Mouse (Mus musculus): ENCODE data around the gene Man2a1. TPM values are rescaled to one million over a fixed set of nuclear protein-coding genes. Genes with fewer than 3 reads are reported as not detected.

Man2a1 gene
- polyA plus RNA-seq, 1 experiment from 2014 or later = 10.5 TPM

GRCm38 (mm10) chr17:64742715-64743605 lies 142.4 kb downstream of the Man2a1 start:
- H3K27ac ChIP-seq (replicated peaks; ENCODE audit: low read depth, low read length) = no peak overlapping the region
- 86% methylated on average over 6 of the region's 6 CpGs for WGBS
- DNase-seq (ENCODE audit: low spot score) = no peak

DNA sequence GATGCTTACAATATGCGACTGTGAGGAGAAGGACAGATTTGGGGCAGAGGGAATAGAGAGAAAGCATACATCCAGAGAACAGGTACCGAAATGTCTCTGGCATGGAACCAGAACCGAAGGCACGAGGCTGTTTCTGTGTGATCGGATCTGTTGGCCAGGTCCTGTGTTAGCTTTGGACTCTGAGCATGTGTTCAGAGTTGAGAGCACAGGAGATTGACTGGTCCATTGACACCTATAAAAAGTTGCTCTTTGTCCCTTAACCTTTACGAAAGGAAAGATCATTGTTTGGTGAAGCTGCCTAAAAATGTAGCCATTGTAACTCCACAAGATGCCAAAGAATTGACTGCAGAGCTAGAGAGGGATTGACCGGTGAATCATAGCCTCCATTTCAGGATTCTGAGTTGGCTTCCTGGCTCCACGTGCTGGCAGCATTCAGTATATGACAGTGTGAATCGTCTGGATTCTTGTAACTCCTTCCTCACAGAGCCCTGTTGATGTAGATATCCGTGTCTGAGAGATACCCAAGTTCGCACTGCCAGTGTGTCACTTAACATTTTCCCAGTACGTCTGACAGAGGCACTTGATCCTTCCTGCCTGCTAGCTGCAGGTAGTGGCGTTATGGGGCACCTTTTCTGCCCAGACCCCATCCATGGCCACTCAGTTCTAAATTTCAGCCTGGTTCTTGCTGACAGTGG lies 143.2 kb downstream of the Man2a1 start:
- H3K4me2 ChIP-seq (ENCODE audit: low read depth, low read length) = no peak overlapping the region
- H3K36me3 ChIP-seq (ENCODE audit: control insufficient read depth, insufficient read depth, low read length) = peaks cover 66% of the 10 kb centered on the region
- H3K27me3 ChIP-seq (replicated peaks; ENCODE audit: control insufficient read depth, insufficient read depth, low read length) = no peaks in the 10 kb centered on the region
- no peak for ATAC-seq (ENCODE audit: low read depth)
- DNase-seq (ENCODE audit: low spot score) = no peak
- H3K9me3 ChIP-seq (ENCODE audit: control insufficient read depth, low read length) = 0 out of 2 replicates have a peak, but pooled peaks cover 6% of the 10 kb centered on the region
- H3K9ac ChIP-seq (ENCODE audit: low read depth, low read length) = no peak overlapping the region
- WGBS = 94% methylated on average over 13 of the region's 13 CpGs
- no peak overlapping the region for H3K27ac ChIP-seq (replicated peaks; ENCODE audit: low read depth, low read length)
- H3K4me3 ChIP-seq (ENCODE audit: low read depth, low read length) = no peak overlapping the region
- H3K4me1 ChIP-seq (ENCODE audit: control insufficient read depth, insufficient read depth, low read length) = no peaks in the 10 kb centered on the region

More at GRCm38 (mm10) chr17:64742715-64743605, 142.4 kb downstream of the Man2a1 start:
- Histone ChIP-seq H3K4me2 (ENCODE audit: low read depth, low read length) (no peak overlapping the region), H3K9ac (ENCODE audit: low read depth, low read length) (no peak overlapping the region), H3K36me3 (ENCODE audit: control insufficient read depth, insufficient read depth, low read length) (peaks cover 66% of the 10 kb centered on the region), H3K4me3 (ENCODE audit: low read depth, low read length) (no peak overlapping the region), H3K27me3 (replicated peaks; ENCODE audit: control insufficient read depth, insufficient read depth, low read length) (no peaks in the 10 kb centered on the region), H3K4me1 (ENCODE audit: control insufficient read depth, insufficient read depth, low read length) (no peaks in the 10 kb centered on the region), H3K9me3 (ENCODE audit: control insufficient read depth, low read length) (0 out of 2 replicates have a peak, but pooled peaks cover 6% of the 10 kb centered on the region)
- ATAC-seq (ENCODE audit: low read depth) = no peak

DNA sequence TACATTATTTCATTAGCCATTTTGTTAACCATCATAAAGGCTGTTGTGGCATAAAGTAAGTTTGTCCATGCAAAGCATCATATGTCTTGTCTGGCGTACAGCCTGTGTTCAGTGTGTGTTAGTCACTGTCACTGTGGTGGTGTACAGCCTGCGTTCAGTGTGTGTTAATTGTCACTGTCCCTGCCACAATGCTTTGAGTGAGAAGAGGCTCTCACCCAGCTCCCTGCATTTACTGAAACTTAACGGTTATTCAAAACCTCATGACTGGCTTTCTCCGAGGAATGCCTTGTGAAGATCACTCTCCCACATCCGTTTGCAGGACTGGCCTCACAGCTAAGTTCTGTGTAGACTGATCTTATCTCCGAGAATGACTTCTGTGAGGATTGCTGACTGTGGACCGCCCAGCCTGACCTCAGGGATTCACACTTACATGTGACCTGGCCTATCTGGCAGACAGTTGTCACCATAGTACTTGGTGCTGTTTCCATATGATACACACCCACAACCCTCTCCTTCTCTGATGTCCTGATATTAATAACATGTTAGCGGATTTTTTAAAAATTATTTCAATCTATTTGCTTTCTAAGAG lies 146.2 kb downstream of the Man2a1 start:
- 0 out of 2 replicates have a peak, but pooled peaks cover 6% of the 10 kb centered on the region for H3K9me3 ChIP-seq (ENCODE audit: control insufficient read depth, low read length)
- H3K4me1 ChIP-seq (ENCODE audit: control insufficient read depth, insufficient read depth, low read length) = no peaks in the 10 kb centered on the region
- H3K4me2 ChIP-seq (ENCODE audit: low read depth, low read length) = no peak overlapping the region
- H3K4me3 ChIP-seq (ENCODE audit: low read depth, low read length) = no peak overlapping the region
- DNase-seq (ENCODE audit: low spot score) (no peak), ATAC-seq (ENCODE audit: low read depth) (no peak)
- H3K27ac ChIP-seq (replicated peaks; ENCODE audit: low read depth, low read length) = no peak overlapping the region
- peaks cover 52% of the 10 kb centered on the region for H3K36me3 ChIP-seq (ENCODE audit: control insufficient read depth, insufficient read depth, low read length)
- WGBS = 83% methylated on average over 8 of the region's 8 CpGs
- no peak overlapping the region for H3K9ac ChIP-seq (ENCODE audit: low read depth, low read length)
- no peaks in the 10 kb centered on the region for H3K27me3 ChIP-seq (replicated peaks; ENCODE audit: control insufficient read depth, insufficient read depth, low read length)

DNA sequence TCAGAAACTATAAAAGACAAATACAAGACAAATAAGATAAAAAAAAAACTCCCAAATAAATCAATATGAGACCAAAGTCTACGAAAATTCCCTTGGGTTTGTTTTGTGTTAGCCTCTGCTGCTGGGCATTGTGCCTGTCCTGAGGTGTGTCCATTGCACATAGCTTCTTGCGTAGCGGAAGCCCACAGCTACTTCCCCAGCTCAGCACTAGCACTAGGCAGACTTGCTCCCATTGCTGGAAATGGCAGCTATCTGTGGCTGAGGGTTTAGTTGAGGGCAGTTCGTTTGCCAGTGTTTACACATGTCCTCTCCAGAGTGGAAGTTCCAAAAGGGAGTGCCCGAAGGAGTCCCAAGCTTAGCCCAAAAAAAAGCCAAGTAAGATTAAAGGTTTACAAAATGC lies 146.9 kb downstream of the Man2a1 start:
- no peak for DNase-seq (ENCODE audit: low spot score)
- no peak overlapping the region for H3K27ac ChIP-seq (replicated peaks; ENCODE audit: low read depth, low read length)
- H3K4me2 ChIP-seq (ENCODE audit: low read depth, low read length) = no peak overlapping the region
- H3K4me1 ChIP-seq (ENCODE audit: control insufficient read depth, insufficient read depth, low read length) = no peaks in the 10 kb centered on the region
- H3K36me3 ChIP-seq (ENCODE audit: control insufficient read depth, insufficient read depth, low read length) = peaks cover 45% of the 10 kb centered on the region
- 78% methylated on average over 5 of the region's 5 CpGs for WGBS
- no peaks in the 10 kb centered on the region for H3K27me3 ChIP-seq (replicated peaks; ENCODE audit: control insufficient read depth, insufficient read depth, low read length)
- H3K9ac ChIP-seq (ENCODE audit: low read depth, low read length) = no peak overlapping the region
- H3K9me3 ChIP-seq (ENCODE audit: control insufficient read depth, low read length) = 0 out of 2 replicates have a peak, but pooled peaks cover 6% of the 10 kb centered on the region
- no peak overlapping the region for H3K4me3 ChIP-seq (ENCODE audit: low read depth, low read length)
- no peak for ATAC-seq (ENCODE audit: low read depth)

- no peak overlapping the region for H3K9ac ChIP-seq (ENCODE audit: low read depth, low read length)
- H3K4me2 ChIP-seq (ENCODE audit: low read depth, low read length) = no peak overlapping the region
- ATAC-seq (ENCODE audit: low read depth) (no peak), DNase-seq (ENCODE audit: low spot score) (no peak)
- H3K4me1 ChIP-seq (ENCODE audit: control insufficient read depth, insufficient read depth, low read length) = no peaks in the 10 kb centered on the region
- H3K36me3 ChIP-seq (ENCODE audit: control insufficient read depth, insufficient read depth, low read length) = peaks cover 38% of the 10 kb centered on the region
- H3K9me3 ChIP-seq (ENCODE audit: control insufficient read depth, low read length) = 0 out of 2 replicates have a peak, but pooled peaks cover 6% of the 10 kb centered on the region
- H3K27ac ChIP-seq (replicated peaks; ENCODE audit: low read depth, low read length) = no peak overlapping the region
- no peak overlapping the region for H3K4me3 ChIP-seq (ENCODE audit: low read depth, low read length)
- 69% methylated on average over 2 of the region's 2 CpGs for WGBS
- H3K27me3 ChIP-seq (replicated peaks; ENCODE audit: control insufficient read depth, insufficient read depth, low read length) = no peaks in the 10 kb centered on the region
Observed at GRCm38 (mm10) chr17:64748131-64748530, 147.6 kb downstream of the Man2a1 start.

DNA sequence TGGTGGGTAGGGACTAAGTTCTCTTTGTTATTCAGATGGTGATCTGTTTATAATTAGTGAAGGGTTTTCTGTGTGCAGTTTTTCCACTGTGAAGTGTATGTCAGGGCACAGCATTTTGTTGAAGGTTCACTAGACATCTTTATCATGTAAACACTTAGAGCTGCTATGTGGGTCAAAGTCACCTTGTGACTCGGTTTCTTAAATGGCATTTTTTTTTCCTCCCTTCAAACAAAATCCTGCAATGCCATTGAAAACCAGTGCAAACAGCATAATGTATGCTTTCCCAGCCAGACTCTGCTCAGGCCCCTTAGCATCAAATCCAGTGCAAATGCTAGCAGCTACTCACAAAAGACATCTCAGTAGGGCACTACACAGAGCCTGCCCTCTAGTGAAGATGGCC lies 148.6 kb downstream of the Man2a1 start:
- H3K4me1 ChIP-seq (ENCODE audit: control insufficient read depth, insufficient read depth, low read length) = no peaks in the 10 kb centered on the region
- 69% methylated on average over 1 of the region's 1 CpGs for WGBS
- ATAC-seq (ENCODE audit: low read depth) = no peak

DNA sequence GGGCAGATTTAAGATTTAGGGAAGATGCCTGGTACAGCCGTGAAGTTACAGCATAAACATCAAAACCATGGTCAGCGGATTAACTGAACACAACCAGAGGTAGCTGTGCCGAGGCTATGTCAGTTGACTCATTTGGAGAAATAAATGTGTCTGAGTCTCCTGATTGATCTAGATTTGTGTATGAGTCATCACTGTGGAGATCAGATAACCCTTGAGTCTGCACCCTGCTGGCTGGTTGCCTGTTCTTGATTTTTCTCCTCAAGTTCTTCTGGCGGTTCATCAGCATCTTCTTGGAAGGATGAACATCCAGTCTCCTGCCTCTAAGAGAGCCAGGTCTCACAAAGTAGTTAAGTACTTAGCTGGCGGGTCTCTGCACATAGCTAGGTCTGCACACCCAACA lies 150.7 kb downstream of the Man2a1 start:
- no peaks in the 10 kb centered on the region for H3K27me3 ChIP-seq (replicated peaks; ENCODE audit: control insufficient read depth, insufficient read depth, low read length)
- peaks cover 19% of the 10 kb centered on the region for H3K36me3 ChIP-seq (ENCODE audit: control insufficient read depth, insufficient read depth, low read length)
- 85% methylated on average over 5 of the region's 5 CpGs for WGBS
- H3K4me2 ChIP-seq (ENCODE audit: low read depth, low read length) = no peak overlapping the region
- no peak for ATAC-seq (ENCODE audit: low read depth)
- no peak overlapping the region for H3K4me3 ChIP-seq (ENCODE audit: low read depth, low read length)
- H3K27ac ChIP-seq (replicated peaks; ENCODE audit: low read depth, low read length) = no peak overlapping the region
- no peak overlapping the region for H3K9ac ChIP-seq (ENCODE audit: low read depth, low read length)
- H3K9me3 ChIP-seq (ENCODE audit: control insufficient read depth, low read length) = no peaks in the 10 kb centered on the region
- H3K4me1 ChIP-seq (ENCODE audit: control insufficient read depth, insufficient read depth, low read length) = no peaks in the 10 kb centered on the region
- no peak for DNase-seq (ENCODE audit: low spot score)

More for the DNA sequence above, 148.6 kb downstream of the Man2a1 start:
- DNase-seq (ENCODE audit: low spot score) = no peak
- Histone ChIP-seq H3K27me3 (replicated peaks; ENCODE audit: control insufficient read depth, insufficient read depth, low read length) (no peaks in the 10 kb centered on the region), H3K9me3 (ENCODE audit: control insufficient read depth, low read length) (0 out of 2 replicates have a peak, but pooled peaks cover 6% of the 10 kb centered on the region), H3K9ac (ENCODE audit: low read depth, low read length) (no peak overlapping the region), H3K4me3 (ENCODE audit: low read depth, low read length) (no peak overlapping the region), H3K27ac (replicated peaks; ENCODE audit: low read depth, low read length) (no peak overlapping the region), H3K4me2 (ENCODE audit: low read depth, low read length) (no peak overlapping the region), H3K36me3 (ENCODE audit: control insufficient read depth, insufficient read depth, low read length) (peaks cover 32% of the 10 kb centered on the region)

- no peaks in the 10 kb centered on the region for H3K27me3 ChIP-seq (replicated peaks; ENCODE audit: control insufficient read depth, insufficient read depth, low read length)
- 87% methylated on average over 13 of the region's 13 CpGs for WGBS
- ATAC-seq (ENCODE audit: low read depth) = no peak
- DNase-seq (ENCODE audit: low spot score) = no peak
- H3K4me1 ChIP-seq (ENCODE audit: control insufficient read depth, insufficient read depth, low read length) = no peaks in the 10 kb centered on the region
- no peak overlapping the region for H3K9ac ChIP-seq (ENCODE audit: low read depth, low read length)
- peaks cover 11% of the 10 kb centered on the region for H3K36me3 ChIP-seq (ENCODE audit: control insufficient read depth, insufficient read depth, low read length)
- H3K27ac ChIP-seq (replicated peaks; ENCODE audit: low read depth, low read length) = no peak overlapping the region
- H3K4me3 ChIP-seq (ENCODE audit: low read depth, low read length) = no peak overlapping the region
- no peak overlapping the region for H3K4me2 ChIP-seq (ENCODE audit: low read depth, low read length)
- H3K9me3 ChIP-seq (ENCODE audit: control insufficient read depth, low read length) = no peaks in the 10 kb centered on the region
Observed at GRCm38 (mm10) chr17:64752126-64753019, 151.8 kb downstream of the Man2a1 start.
